Mouse (Mus musculus) stomach, postnatal 0 days (tissue): ENCODE measurements around the gene Zdhhc13.

Source experiments
- CTCF ChIP-seq: IDR thresholded peaks from 2 replicates; pipeline ENCODE4 v1.5.1; 2016; ENCODE audit warnings: antibody characterized with exemption, low read depth, mild to moderate bottlenecking, moderate library complexity
- EP300 ChIP-seq: optimal IDR thresholded peaks from 2 replicates; pipeline ENCODE3; 2016; ENCODE audit warnings: antibody characterized with exemption

DNA sequence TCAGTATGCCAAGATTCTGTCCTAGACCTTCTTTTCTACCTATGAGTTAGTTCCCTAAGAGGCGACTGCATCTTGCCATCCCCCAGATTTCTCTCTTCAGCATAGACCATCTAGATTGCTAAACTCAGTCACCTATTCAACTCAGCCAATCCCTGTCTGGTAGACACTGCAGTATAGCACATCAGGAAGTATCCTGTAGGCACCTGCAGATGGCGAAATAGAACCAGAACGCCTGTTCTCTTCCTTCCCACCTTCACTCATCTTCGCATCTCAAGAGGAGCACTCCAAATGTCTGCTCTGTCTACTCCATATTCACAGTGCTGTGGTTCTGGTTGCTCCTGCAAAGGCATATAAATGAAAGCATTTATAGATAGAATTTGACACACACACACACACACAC lies 17.8 kb downstream of the Zdhhc13 start:
- TF ChIP-seq EP300 (no peak), CTCF (no peak; the same call in 1 of the 2 replicates)
